Mouse (Mus musculus) MEL (cell line): ENCODE results near the gene Lrrfip1.

Experiments
- CHD2 ChIP-seq: IDR thresholded peaks from 2 replicates; pipeline ENCODE4 v1.6.1; 2011; ENCODE audit warnings: low read length, improper control_type of control experiment
- CTCF ChIP-seq, 3 experiments: IDR thresholded peaks in 2 of 3; conservative IDR thresholded peaks in 1 of 3; 2 replicates each; pipeline ENCODE4 v1.5.1; 2011 to 2012; ENCODE audit warnings: low read length in 3 of 3, low read depth in 2 of 3, mild to moderate bottlenecking in 2 of 3, improper control_type of control experiment in 1 of 3, inconsistent platforms in 1 of 3, mixed read lengths in 1 of 3, moderate library complexity in 1 of 3; ENCODE audit not compliant: control insufficient read depth in 1 of 3, insufficient read depth in 1 of 3, poor library complexity in 1 of 3, severe bottlenecking in 1 of 3
- ELF1 ChIP-seq: IDR thresholded peaks from 2 replicates; pipeline ENCODE4 v1.6.1; 2014; ENCODE audit warnings: low read depth, mild to moderate bottlenecking, inconsistent platforms, low read length, improper control_type of control experiment, moderate library complexity
- EP300 ChIP-seq, 2 experiments: IDR thresholded peaks; 2 replicates each; pipeline ENCODE4 v1.6.1; 2011; ENCODE audit warnings: improper control_type of control experiment in 2 of 2, low read length in 2 of 2, low read depth in 1 of 2, mild to moderate bottlenecking in 1 of 2
- MAX ChIP-seq: IDR thresholded peaks from 2 replicates; pipeline ENCODE4 v1.6.1; 2011; ENCODE audit warnings: low read length, improper control_type of control experiment
- MYC ChIP-seq: IDR thresholded peaks from 2 replicates; pipeline ENCODE4 v1.6.1; 2011; ENCODE audit warnings: low read depth, mild to moderate bottlenecking, low read length, improper control_type of control experiment, moderate library complexity
- NELFE ChIP-seq: IDR thresholded peaks from 2 replicates; pipeline ENCODE4 v1.6.1; 2011; ENCODE audit warnings: low read depth, low read length, improper control_type of control experiment
- POLR2A ChIP-seq, 2 experiments: IDR thresholded peaks; 2 replicates each; pipeline ENCODE4 v1.6.1; 2011 to 2012; ENCODE audit warnings: low read length in 2 of 2, mild to moderate bottlenecking in 2 of 2, control low read depth in 1 of 2, improper control_type of control experiment in 1 of 2, low read depth in 1 of 2, moderate library complexity in 1 of 2; ENCODE audit not compliant: control insufficient read depth in 1 of 2, insufficient read depth in 1 of 2, poor library complexity in 1 of 2
- POLR2AphosphoS2 ChIP-seq: IDR thresholded peaks from 2 replicates; pipeline ENCODE4 v1.6.1; 2011; ENCODE audit warnings: low read length, improper control_type of control experiment
- TCF12 ChIP-seq: IDR thresholded peaks from 2 replicates; pipeline ENCODE4 v1.6.1; 2014; ENCODE audit warnings: low read depth, mild to moderate bottlenecking, inconsistent platforms, low read length, improper control_type of control experiment, moderate library complexity
- USF1 ChIP-seq: IDR thresholded peaks from 2 replicates; pipeline ENCODE4 v1.6.1; 2014; ENCODE audit warnings: low read depth, mild to moderate bottlenecking, inconsistent platforms, low read length, improper control_type of control experiment, moderate library complexity

DNA sequence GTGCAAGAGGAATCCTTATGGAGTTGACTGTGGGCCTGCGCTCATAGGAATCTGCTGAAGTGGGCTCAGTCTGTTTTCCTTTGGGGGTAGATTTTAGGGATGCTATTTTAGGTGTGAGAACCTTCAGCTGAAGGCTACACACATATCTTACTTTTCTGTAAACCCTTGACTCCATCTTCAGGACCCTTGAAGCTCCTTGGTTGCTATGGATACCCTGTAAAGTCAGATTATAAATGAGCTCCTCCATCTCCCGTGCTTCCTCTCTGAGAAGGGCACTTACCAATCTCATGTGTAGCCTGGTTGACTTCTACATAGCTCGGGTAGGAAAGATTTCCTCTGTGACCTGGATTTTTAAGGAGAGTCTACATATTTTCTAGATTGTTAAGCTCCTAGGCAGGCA is 46.1 kb downstream of the Lrrfip1 start:
- TF ChIP-seq USF1 (no peak), MAX (no peak), TCF12 (no peak), NELFE (no peak), CHD2 (no peak), ELF1 (no peak), MYC (no peak), POLR2A (IDR thresholded peaks at IDR 0.05; ENCODE audit: control insufficient read depth in 1 of 2, insufficient read depth in 1 of 2, low read depth in 1 of 2, low read length in 2 of 2, poor library complexity in 1 of 2) (no peak), EP300 (IDR thresholded peaks at IDR 0.05; ENCODE audit: low read depth in 1 of 2, low read length in 2 of 2) (no peak), CTCF (IDR thresholded peaks at IDR 0.05 in 2 of 3, conservative IDR thresholded peaks at IDR 0.05 in 1 of 3; ENCODE audit: control insufficient read depth in 1 of 3, insufficient read depth in 1 of 3, low read depth in 2 of 3, low read length in 3 of 3, poor library complexity in 1 of 3, severe bottlenecking in 1 of 3) (no peak), POLR2AphosphoS2 (no peak)
